Mouse (Mus musculus): Measurements from ENCODE around the gene Atf7ip. TPM values are rescaled to one million over a fixed set of nuclear protein-coding genes. Genes with fewer than 3 reads are reported as not detected.

Atf7ip gene
- polyA plus RNA-seq, 1 experiment from 2014 or later: 8.4 TPM

DNA sequence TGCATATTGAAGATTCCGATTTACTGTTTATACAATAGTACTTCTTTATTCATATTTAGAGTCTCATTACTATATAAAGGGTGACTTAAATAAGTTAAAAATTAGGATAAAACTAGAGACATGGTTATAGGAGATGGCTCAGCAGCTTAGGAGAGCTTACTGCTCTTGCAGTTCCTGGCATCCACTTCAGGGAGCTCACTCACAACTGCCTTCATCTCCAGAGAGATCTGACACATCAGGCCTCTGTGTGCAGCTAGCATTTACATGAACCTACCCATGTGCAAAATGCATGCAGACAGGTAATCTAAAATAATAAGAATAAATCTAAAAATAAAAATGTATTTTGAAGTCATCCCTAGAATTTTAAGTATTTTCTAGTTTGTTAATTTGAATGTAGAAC lies 36.1 kb downstream of the Atf7ip start:
- WGBS: 65% methylated on average over 1 of the region's 1 CpGs
- Histone ChIP-seq H3K27me3 (ENCODE audit: control insufficient read depth, insufficient read depth, low read length) (no peaks in the 10 kb centered on the region), H3K4me3 (ENCODE audit: low read depth, low read length) (no peak overlapping the region), H3K9me3 (ENCODE audit: control insufficient read depth, low read length) (no peaks in the 10 kb centered on the region), H3K4me2 (replicated peaks; ENCODE audit: low read depth) (no peak overlapping the region), H3K27ac (replicated peaks) (no peak overlapping the region), H3K4me1 (replicated peaks; ENCODE audit: control insufficient read depth, insufficient read depth) (peaks cover 9% of the 10 kb centered on the region), H3K36me3 (ENCODE audit: control insufficient read depth, insufficient read depth, low read length) (peaks cover 6% of the 10 kb centered on the region; the same call in 1 of the 2 replicates), H3K9ac (ENCODE audit: low read length) (no peak overlapping the region)
- ATAC-seq (ENCODE audit: low FRiP score, low TSS enrichment) (no peak), DNase-seq (ENCODE audit: low spot score) (no peak)
- TF ChIP-seq EP300 (optimal IDR thresholded peaks at IDR 0.05): no peak
- no peak for TF ChIP-seq CTCF (IDR thresholded peaks at IDR 0.05; ENCODE audit: low read depth)

DNA sequence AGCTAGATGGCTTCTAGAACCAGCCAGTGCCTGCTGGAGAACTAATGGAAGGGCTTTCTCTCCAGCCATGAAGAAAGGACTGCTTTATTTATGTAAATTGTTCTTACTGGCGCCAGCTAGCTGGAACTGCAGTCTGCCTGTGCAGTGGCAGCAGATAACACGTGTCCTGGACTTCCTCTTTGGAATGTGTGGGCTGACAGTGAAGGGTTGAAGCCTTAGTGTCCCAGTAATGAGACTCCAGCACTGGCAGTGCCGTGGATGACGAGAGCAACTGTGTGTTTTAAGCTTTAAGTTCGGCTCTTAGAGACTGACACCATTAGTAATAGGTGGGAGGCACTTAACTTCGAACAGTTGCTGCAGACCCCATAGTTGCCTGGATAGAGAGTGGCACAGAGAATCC lies 37.2 kb downstream of the Atf7ip start:
- peaks cover 9% of the 10 kb centered on the region for H3K4me1 ChIP-seq (replicated peaks; ENCODE audit: control insufficient read depth, insufficient read depth)
- 0 out of 2 replicates have a peak overlapping the region, but pooled peaks have one; percentile 27 for H3K9ac ChIP-seq (ENCODE audit: low read length)
- no peak for TF ChIP-seq EP300 (optimal IDR thresholded peaks at IDR 0.05)
- TF ChIP-seq CTCF (IDR thresholded peaks at IDR 0.05; ENCODE audit: low read depth): peak; percentile 23; the same call in 1 of the 2 replicates
- 10% methylated on average over 6 of the region's 6 CpGs for WGBS
- H3K9me3 ChIP-seq (ENCODE audit: control insufficient read depth, low read length): no peaks in the 10 kb centered on the region
- no peak overlapping the region for H3K4me3 ChIP-seq (ENCODE audit: low read depth, low read length)
- ATAC-seq (ENCODE audit: low FRiP score, low TSS enrichment): peak; percentile 88
- no peaks in the 10 kb centered on the region for H3K36me3 ChIP-seq (ENCODE audit: control insufficient read depth, insufficient read depth, low read length)
- H3K27me3 ChIP-seq (ENCODE audit: control insufficient read depth, insufficient read depth, low read length): no peaks in the 10 kb centered on the region
- H3K4me2 ChIP-seq (replicated peaks; ENCODE audit: low read depth): peak overlapping the region; percentile 31
- peak; percentile 53 for DNase-seq (ENCODE audit: low spot score)
- H3K27ac ChIP-seq (replicated peaks): peak overlapping the region; percentile 63

- 0 out of 2 replicates have a peak overlapping the region, but pooled peaks have one; percentile 24 for H3K27ac ChIP-seq (replicated peaks)
Observed at GRCm38 (mm10) chr6:136545284-136545870, 39.4 kb downstream of the Atf7ip start.

DNA sequence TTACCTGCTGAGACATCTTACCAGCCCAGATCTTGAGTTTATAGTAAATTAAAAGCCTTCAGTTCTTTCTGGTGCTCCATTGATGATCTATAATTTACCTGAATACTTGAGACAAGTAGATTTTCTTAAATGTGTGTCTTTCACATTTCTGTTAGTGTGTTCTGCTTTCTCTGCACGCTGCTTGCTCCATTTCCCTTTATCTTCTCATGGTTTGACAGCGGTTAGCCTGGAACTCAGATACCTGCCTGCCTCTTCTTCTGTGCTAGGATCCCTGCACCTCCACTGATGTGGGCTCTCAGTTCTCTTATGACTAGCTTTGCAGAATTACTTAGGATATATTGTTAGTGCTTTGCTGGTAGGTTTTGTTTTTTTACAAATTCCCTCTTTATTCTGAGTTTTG lies 40.3 kb downstream of the Atf7ip start:
- Histone ChIP-seq H3K9me3 (ENCODE audit: control insufficient read depth, low read length) (no peaks in the 10 kb centered on the region), H3K36me3 (ENCODE audit: control insufficient read depth, insufficient read depth, low read length) (no peaks in the 10 kb centered on the region)

More at GRCm38 (mm10) chr6:136545284-136545870, 39.4 kb downstream of the Atf7ip start:
- H3K4me1 ChIP-seq (replicated peaks; ENCODE audit: control insufficient read depth, insufficient read depth): peaks cover 9% of the 10 kb centered on the region
- no peaks in the 10 kb centered on the region for H3K9me3 ChIP-seq (ENCODE audit: control insufficient read depth, low read length)
- DNase-seq (ENCODE audit: low spot score): no peak
- TF ChIP-seq CTCF (IDR thresholded peaks at IDR 0.05; ENCODE audit: low read depth) (no peak), EP300 (optimal IDR thresholded peaks at IDR 0.05) (no peak)
- H3K27me3 ChIP-seq (ENCODE audit: control insufficient read depth, insufficient read depth, low read length): no peaks in the 10 kb centered on the region
- ATAC-seq (ENCODE audit: low FRiP score, low TSS enrichment): no peak
- H3K36me3 ChIP-seq (ENCODE audit: control insufficient read depth, insufficient read depth, low read length): no peaks in the 10 kb centered on the region
- H3K4me2 ChIP-seq (replicated peaks; ENCODE audit: low read depth): no peak overlapping the region
- no peak overlapping the region for H3K4me3 ChIP-seq (ENCODE audit: low read depth, low read length)
- no peak overlapping the region for H3K9ac ChIP-seq (ENCODE audit: low read length)
- 78% methylated on average over 11 of the region's 11 CpGs for WGBS

DNA sequence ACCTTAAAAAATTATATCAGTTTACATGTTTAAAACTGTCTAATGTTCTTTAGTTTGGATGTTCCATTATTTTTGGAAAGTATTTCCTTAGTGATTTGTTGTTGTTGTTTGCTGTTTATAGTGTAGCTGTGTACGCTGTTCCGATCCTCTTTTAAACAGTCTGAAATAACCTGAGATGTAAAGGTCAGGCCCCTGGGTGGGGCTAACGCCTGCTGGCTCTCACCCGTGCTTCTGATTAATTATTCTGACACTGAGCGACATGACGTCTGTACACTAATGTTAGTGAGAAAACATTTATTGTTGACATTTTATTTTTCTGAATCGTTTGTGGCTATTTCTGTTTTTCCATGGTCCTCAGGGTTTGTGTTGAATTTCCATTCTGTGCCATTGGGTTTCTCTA lies 41.0 kb downstream of the Atf7ip start:
- H3K4me3 ChIP-seq (ENCODE audit: low read depth, low read length): no peak overlapping the region
- no peak for ATAC-seq (ENCODE audit: low FRiP score, low TSS enrichment)
- H3K27ac ChIP-seq (replicated peaks): no peak overlapping the region
- no peak overlapping the region for H3K4me2 ChIP-seq (replicated peaks; ENCODE audit: low read depth)
- DNase-seq (ENCODE audit: low spot score): no peak
- H3K9ac ChIP-seq (ENCODE audit: low read length): no peak overlapping the region
- no peaks in the 10 kb centered on the region for H3K9me3 ChIP-seq (ENCODE audit: control insufficient read depth, low read length)
- H3K4me1 ChIP-seq (replicated peaks; ENCODE audit: control insufficient read depth, insufficient read depth): peaks cover 3% of the 10 kb centered on the region
- no peaks in the 10 kb centered on the region for H3K27me3 ChIP-seq (ENCODE audit: control insufficient read depth, insufficient read depth, low read length)
- WGBS: 38% methylated on average over 7 of the region's 7 CpGs
- H3K36me3 ChIP-seq (ENCODE audit: control insufficient read depth, insufficient read depth, low read length): no peaks in the 10 kb centered on the region
- TF ChIP-seq EP300 (optimal IDR thresholded peaks at IDR 0.05) (no peak), CTCF (IDR thresholded peaks at IDR 0.05; ENCODE audit: low read depth) (no peak)

More for the DNA sequence above, 40.3 kb downstream of the Atf7ip start:
- TF ChIP-seq EP300 (optimal IDR thresholded peaks at IDR 0.05) (no peak), CTCF (IDR thresholded peaks at IDR 0.05; ENCODE audit: low read depth) (no peak)
- H3K9ac ChIP-seq (ENCODE audit: low read length): no peak overlapping the region
- WGBS: 89% methylated on average over 2 of the region's 2 CpGs
- peaks cover 5% of the 10 kb centered on the region for H3K4me1 ChIP-seq (replicated peaks; ENCODE audit: control insufficient read depth, insufficient read depth)
- ATAC-seq (ENCODE audit: low FRiP score, low TSS enrichment) (no peak), DNase-seq (ENCODE audit: low spot score) (no peak)
- no peak overlapping the region for H3K27ac ChIP-seq (replicated peaks)
- no peaks in the 10 kb centered on the region for H3K27me3 ChIP-seq (ENCODE audit: control insufficient read depth, insufficient read depth, low read length)
- H3K4me2 ChIP-seq (replicated peaks; ENCODE audit: low read depth): no peak overlapping the region
- no peak overlapping the region for H3K4me3 ChIP-seq (ENCODE audit: low read depth, low read length)

GRCm38 (mm10) chr6:136548041-136548770 lies 42.2 kb downstream of the Atf7ip start:
- WGBS: 61% methylated on average over 6 of the region's 6 CpGs
- no peak for ATAC-seq (ENCODE audit: low FRiP score, low TSS enrichment)
- no peak overlapping the region; the same call in 1 of the 2 replicates for H3K27ac ChIP-seq (replicated peaks)

More at GRCm38 (mm10) chr6:136548041-136548770, 42.2 kb downstream of the Atf7ip start:
- H3K36me3 ChIP-seq (ENCODE audit: control insufficient read depth, insufficient read depth, low read length): no peaks in the 10 kb centered on the region
- TF ChIP-seq CTCF (IDR thresholded peaks at IDR 0.05; ENCODE audit: low read depth): no peak
- TF ChIP-seq EP300 (optimal IDR thresholded peaks at IDR 0.05): no peak
- H3K4me3 ChIP-seq (ENCODE audit: low read depth, low read length): no peak overlapping the region
- H3K4me1 ChIP-seq (replicated peaks; ENCODE audit: control insufficient read depth, insufficient read depth): peaks cover 3% of the 10 kb centered on the region
- no peak overlapping the region for H3K4me2 ChIP-seq (replicated peaks; ENCODE audit: low read depth)
- no peaks in the 10 kb centered on the region for H3K9me3 ChIP-seq (ENCODE audit: control insufficient read depth, low read length)
- DNase-seq (ENCODE audit: low spot score): no peak
- no peaks in the 10 kb centered on the region for H3K27me3 ChIP-seq (ENCODE audit: control insufficient read depth, insufficient read depth, low read length)
- H3K9ac ChIP-seq (ENCODE audit: low read length): no peak overlapping the region

All from stomach, postnatal 0 days (tissue).